Mouse (Mus musculus): Measurements from ENCODE around the gene Reln.

The Reln gene

DNA sequence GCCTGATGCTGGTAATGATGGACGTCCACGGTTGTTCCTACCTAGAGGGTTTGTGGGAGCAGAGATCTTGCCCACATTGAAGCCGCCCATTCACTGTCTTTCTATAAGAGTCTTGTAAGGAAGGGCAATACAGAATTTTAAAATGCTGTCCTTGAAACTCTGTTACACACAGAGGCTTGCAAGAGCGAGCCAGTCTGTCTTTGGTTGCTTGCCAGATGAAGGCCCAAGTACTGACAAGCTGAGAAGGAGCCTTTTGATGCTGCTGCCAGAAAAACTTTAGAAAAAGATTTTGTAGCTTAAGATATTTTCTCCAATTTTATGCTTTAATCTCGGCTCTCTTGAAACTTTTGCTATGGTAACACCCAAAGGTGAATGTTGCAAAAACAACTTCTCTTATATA lies 356.8 kb downstream of the Reln start:
- no peak for DNase-seq (ENCODE audit: low spot score)

GRCm38 (mm10) chr5:21986311-21986710 lies 358.2 kb downstream of the Reln start:
- DNase-seq (ENCODE audit: low spot score) = no peak

- DNase-seq (ENCODE audit: low spot score) = no peak
These were observed 361.4 kb downstream of the Reln start for GRCm38 (mm10) chr5:21983021-21983667.

- DNase-seq (ENCODE audit: low spot score) = no peak
These were observed 363.3 kb downstream of the Reln start for GRCm38 (mm10) chr5:21981216-21981615.

DNA sequence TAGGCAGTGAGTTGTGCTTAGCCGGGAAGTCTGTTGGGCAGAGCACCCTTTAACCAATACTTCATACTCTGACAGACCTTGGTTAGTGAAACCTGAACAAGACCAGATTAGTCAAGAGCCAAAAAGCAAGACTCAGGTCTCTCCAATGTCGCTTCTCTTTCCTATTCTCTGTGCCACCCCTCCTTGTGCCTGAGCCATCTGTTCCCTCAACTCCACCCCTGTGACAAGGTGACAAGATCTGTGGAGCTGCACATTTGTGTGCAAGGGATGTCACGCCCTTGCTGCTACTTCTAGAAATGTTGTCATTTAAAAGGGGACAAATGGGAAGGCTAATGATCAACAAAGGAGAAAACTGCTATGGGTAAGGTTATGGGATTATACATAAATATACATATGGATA lies 364.0 kb downstream of the Reln start:
- no peak for DNase-seq (ENCODE audit: low spot score)

DNA sequence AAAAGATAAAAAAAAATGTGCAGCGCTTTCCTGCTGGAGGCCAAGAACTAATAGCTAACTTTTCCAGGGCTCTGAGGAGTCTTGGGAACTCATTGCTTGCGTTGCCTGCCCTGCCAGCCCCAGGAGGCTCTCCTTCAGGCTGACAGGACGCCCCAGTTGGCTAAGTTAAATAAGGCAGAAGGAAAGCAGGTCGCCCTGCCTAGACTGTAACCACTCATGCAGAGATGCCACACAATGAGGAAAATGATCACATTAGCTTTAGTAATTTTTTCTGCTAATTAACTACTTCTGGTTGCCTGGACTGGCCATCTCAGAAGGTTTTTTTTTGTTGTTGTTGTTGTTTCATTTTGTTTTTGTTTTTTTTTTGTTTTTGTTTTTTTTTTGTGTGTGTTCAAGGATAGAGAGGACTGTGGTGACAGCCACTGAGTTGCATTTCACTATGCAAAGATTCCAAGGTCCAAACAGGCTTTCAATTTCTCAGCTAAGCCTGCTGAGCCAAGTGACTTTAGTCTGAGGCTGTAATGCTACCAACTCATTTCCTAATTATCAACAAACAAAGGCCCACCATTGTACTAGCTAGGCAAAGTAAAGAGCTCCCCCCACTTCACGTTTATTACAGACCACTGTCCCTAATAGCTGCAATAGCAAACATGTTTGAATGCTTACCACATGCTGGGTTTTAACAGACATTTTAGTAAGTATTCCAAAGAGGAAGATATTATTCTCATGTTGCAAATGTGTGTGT lies 371.1 kb downstream of the Reln start:
- no peak for DNase-seq (ENCODE audit: low spot score)

- DNase-seq (ENCODE audit: low spot score) = no peak
These were observed 382.7 kb downstream of the Reln start for GRCm38 (mm10) chr5:21961796-21962195.

DNA sequence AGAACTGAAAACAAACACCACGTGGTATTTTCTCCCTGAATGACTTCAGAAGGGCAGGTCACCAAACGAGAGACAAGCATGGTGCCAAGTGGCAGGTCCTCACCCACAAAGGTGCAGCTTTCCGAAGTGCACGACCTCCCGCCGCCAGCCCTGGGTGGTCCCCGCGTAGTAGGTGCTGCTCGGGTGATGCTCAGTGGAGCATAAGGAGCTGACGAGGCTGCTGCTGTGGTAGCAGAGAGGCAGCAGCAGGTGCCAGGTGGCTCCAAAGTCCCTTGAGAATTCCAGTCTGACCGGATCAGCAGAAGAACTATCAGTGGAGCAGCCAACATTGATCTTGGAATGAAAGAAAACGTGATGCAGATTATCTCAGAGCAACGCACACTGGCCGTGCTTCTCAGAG lies 384.4 kb downstream of the Reln start:
- no peak for DNase-seq (ENCODE audit: low spot score)

DNA sequence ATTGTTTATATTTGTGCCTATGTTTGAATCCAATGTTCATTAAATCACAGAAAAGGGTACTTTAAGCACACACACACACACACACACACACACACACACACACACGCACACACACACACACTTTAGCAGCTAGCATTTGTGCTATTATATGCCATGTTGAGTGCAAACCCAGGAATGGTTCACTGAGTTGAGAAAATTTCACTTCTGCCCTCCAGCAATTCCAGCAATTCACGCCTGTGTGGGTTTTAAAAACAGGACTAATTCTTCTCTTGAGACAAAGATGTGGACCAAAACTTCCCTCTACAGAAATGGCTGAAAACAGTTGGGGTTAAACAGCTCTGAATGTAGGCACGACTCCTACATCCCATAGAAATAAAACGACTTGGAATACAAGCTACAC lies 386.9 kb downstream of the Reln start:
- DNase-seq (ENCODE audit: low spot score) = no peak

GRCm38 (mm10) chr5:21957061-21957460 lies 387.4 kb downstream of the Reln start:
- no peak for DNase-seq (ENCODE audit: low spot score)

DNA sequence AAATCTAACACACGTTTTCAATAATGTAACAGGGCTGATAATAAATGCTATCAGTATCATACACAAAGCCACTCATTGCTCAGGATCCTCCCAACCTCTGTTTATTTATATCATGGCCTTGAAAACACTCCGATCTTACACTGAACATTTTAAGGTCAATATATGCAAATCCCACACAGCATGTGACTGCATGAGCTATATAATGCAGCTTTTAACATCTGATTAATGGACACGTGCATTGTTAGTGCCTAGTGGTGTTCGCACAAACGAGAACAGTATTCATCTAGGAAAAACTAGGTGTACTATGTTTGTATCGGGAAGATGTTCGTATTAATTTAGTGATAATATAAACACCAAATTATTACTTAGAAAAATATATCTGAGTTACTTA lies 395.0 kb downstream of the Reln start:
- no peak for DNase-seq (ENCODE audit: low spot score)

- no peak for DNase-seq (ENCODE audit: low spot score)
These were observed 395.6 kb downstream of the Reln start for GRCm38 (mm10) chr5:21948736-21949506.

DNA sequence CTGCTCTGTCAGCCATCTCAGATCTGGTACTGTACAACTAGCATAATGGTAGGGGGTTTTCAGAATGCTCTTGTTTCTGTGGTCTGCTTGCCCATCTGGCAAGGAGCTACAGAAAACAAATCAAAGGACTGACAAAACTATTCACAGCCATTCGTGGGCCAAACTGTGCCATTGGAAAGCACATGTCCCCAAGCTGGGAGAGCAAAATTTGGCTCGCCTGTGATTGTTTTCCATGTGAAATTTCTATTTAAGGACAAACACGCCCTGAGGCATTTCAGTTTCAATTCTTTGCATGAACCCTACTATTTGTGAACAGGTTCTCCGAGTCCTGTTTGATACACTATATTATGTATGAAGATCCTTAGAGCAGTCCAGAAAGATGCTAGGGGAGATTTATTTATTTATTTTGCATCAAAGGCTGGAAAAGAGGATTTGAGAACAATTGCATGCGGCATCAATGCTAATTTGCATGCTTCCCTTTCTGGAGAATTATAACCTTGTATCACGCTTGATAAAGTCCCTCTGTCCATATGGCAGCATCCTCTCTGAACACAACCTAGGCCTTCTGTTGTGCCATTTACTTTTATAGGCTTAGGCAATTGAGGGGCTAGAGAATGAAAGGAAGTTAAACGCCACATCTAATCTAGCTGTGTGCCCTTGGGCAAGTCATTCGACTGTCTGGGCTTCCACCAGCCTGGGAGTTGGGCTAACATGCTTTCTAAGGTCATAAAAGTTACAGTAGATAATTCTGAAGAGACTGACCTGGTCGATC lies 396.7 kb downstream of the Reln start:
- DNase-seq (ENCODE audit: low spot score) = no peak

GRCm38 (mm10) chr5:21944579-21944978 lies 399.9 kb downstream of the Reln start:
- no peak for DNase-seq (ENCODE audit: low spot score)

DNA sequence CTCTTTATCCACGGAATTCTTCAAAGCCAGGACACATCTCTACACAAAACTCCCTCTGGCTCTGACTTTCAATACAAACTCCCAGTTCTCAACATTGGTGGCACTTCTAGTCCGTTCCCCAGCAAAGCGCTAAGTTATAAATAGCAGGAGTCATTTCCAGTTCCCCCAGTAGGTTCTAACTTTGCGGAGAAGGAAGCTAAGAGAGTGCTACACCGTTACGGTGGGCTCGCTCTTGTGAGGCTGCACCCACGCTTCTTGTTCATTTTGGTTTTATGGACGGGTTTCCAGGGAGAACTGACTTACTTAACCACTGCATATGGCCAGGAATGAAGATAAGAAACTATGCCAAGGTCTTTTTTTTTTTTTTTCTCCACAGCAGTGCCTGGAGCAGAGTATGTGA lies 405.1 kb downstream of the Reln start:
- no peak for DNase-seq (ENCODE audit: low spot score)

GRCm38 (mm10) chr5:21938138-21938537 lies 406.4 kb downstream of the Reln start:
- DNase-seq (ENCODE audit: low spot score) = no peak

DNA sequence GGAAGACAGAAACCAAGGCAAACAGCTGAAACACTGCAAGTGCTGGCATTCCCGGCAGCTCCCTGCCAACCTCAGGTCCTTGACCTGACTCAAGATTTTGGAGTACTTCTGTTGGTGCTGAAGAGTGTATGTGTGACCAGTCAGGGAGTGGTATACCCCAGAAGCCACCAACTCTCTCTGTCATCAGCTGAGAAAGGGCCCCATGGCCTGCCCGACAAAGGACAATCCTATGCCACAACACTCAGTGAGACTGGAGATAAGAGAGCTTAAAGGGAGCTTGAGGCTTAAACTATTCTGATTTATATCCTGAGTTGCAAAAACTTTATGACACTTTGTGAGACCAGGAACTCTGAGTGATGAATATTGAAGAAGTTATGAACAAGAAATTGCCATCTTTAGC lies 407.9 kb downstream of the Reln start:
- no peak for DNase-seq (ENCODE audit: low spot score)

DNA sequence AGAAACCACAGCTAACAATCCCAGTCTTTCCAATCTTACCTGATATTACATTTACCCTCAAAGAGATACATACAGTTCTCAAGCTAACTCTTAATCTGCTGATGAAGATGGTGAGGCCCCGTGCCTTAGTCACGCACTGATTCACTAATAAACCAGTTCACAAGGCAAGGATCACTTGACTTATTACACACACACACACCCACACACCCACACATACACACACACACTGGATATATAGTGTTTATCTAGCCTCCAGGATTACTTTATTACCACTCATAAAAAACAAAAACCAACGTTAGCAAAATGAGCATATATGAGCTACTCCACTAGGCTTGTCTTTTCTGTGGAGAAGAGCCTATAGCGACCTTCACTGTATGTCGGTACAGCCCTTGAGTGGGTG lies 408.4 kb downstream of the Reln start:
- no peak for DNase-seq (ENCODE audit: low spot score)

GRCm38 (mm10) chr5:21934811-21935396 lies 409.6 kb downstream of the Reln start:
- DNase-seq (ENCODE audit: low spot score) = no peak

- DNase-seq (ENCODE audit: low spot score) = no peak
These were observed 410.3 kb downstream of the Reln start for GRCm38 (mm10) chr5:21934173-21934698.

DNA sequence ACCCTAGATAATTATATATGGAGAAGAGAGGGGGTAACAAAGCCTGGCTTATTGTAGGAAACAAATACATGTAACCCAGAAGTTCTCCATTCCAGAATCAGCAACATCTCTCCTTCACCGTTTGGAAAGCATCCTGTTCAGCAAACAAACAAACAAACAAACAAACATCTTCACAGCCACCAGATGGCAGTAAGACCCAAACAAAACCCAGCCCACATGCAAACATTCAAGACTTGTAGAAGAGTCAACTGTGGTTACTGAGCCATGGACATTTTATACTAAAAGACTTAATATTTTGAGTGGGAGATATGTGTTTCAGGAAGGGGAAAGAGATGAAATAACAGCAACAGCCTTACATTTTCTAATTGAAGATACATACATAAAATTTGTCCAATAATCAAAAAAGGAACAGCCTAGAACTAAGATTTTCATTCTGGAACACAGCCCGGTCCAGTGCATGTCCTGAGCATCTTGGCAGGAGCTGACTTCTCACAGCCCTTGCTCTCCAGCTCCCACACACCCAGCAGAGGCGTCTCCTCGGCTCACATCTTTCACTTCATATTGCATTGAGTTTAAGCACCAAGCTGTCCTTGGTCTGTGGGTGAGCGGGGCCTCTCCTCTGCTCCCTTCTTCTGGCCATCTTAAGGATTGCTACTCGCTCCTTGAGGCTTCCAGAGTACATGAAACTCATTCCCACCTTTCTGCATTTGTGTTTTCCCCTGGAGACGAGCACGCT lies 411.0 kb downstream of the Reln start:
- no peak for DNase-seq (ENCODE audit: low spot score)
